Comparison of ENCODE assay signal across 8 mouse cellular contexts in the genomic region with DNA sequence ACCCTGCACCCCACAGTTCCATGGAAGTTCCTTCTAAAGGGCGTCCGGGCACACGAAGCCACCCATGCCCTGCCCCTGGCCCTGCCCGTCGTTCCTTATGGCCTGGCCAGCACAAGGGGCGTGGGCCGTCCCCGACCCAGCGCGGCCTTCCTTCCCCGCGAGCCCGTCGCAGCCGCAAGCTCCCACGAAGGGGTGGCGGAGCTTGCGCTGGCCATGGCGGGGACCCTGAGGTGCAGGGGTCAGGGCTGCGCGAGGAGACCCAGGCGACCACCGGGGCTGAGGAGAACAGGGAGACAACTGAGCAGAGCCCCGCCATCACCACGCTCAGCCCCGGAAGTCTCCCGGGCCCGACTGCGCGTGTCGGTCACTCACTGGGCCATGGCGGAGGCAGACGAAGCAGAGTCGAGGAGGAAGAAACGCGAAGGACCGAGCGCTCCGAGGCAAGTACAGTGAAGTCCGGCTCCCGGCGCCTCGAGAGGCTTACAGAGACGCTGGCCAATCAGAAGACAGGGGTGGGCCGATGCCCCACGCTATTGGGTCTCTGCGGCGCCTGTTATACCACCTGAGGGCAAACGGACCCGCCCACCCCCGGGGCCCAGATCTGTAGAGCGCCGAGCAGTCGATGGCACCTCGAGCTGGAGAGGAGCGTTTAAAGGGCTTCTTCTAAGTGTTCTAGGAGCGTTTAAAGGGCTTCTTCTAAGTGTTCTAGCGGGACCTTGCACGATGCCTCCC. TPM values are rescaled to one million over a fixed set of nuclear protein-coding genes. Genes with fewer than 3 reads are reported as not detected.
A peak's percentile ranks its signal among the peaks of the same experiment; 100 is the strongest.
DNase-seq lines count a peak whose midpoint lies in the region; ATAC-seq and TF ChIP-seq lines count a peak whose summit lies in the region.

A gene (minus strand): TSS at position 557 of the 732 bp plus-strand sequence.

- peak; percentile 97 for DNase-seq in 3T3-L1 (ENCODE audit: low read depth, low spot score)
- peak; percentile 88 to 91 for DNase-seq in adrenal gland, postnatal 4 days (ENCODE audit: low spot score in 2 of 2)
- peak; percentile 99 for DNase-seq in embryonic facial prominence, embryonic 14.5 days (ENCODE audit: low spot score)
- peak; percentile 97 for DNase-seq in heart, adult 8-10 months (ENCODE audit: low spot score)
- DNase-seq in kidney, adult 9 months = peak; percentile 98
- peak; percentile 98 for DNase-seq in limb, embryonic 14.5 days (ENCODE audit: low spot score)
- DNase-seq in midbrain, postnatal 0 days (ENCODE audit: low spot score) = peak; percentile 98
- DNase-seq in spleen, postnatal 14 days (ENCODE audit: low spot score in 2 of 2) = peak; percentile 90 to 91

- TF ChIP-seq CTCF in midbrain, postnatal 0 days (IDR thresholded peaks at IDR 0.05) = no peak

- peaks cover 32% of the 10 kb centered on the region for H3K36me3 ChIP-seq in embryonic facial prominence, embryonic 14.5 days (ENCODE audit: control insufficient read depth, insufficient read depth, low read length)
- peaks cover 23% of the 10 kb centered on the region for H3K36me3 ChIP-seq in limb, embryonic 14.5 days (ENCODE audit: control insufficient read depth, insufficient read depth, low read length)
- peaks cover 4% of the 10 kb centered on the region; the same call in 1 of the 2 replicates for H3K36me3 ChIP-seq in midbrain, postnatal 0 days (ENCODE audit: insufficient read depth, low read length)

- H3K9ac ChIP-seq in embryonic facial prominence, embryonic 14.5 days (ENCODE audit: low read depth, low read length) = peak within 1 kb of the TSS; percentile 85
- H3K9ac ChIP-seq in limb, embryonic 14.5 days (ENCODE audit: low read depth, low read length, severe bottlenecking) = peak within 1 kb of the TSS; percentile 81
- peak within 1 kb of the TSS; percentile 75 for H3K9ac ChIP-seq in midbrain, postnatal 0 days (replicated peaks; ENCODE audit: low read length, poor library complexity, severe bottlenecking)

- H3K27me3 ChIP-seq in embryonic facial prominence, embryonic 14.5 days (replicated peaks; ENCODE audit: control insufficient read depth, insufficient read depth, low read length) = no peaks in the 10 kb centered on the region
- H3K27me3 ChIP-seq in limb, embryonic 14.5 days (ENCODE audit: control insufficient read depth, insufficient read depth, low read length) = no peaks in the 10 kb centered on the region
- no peaks in the 10 kb centered on the region for H3K27me3 ChIP-seq in midbrain, postnatal 0 days (ENCODE audit: insufficient read depth, low read length)

- peak within 1 kb of the TSS; percentile 80 for H3K27ac ChIP-seq in embryonic facial prominence, embryonic 14.5 days (replicated peaks; ENCODE audit: low read depth, low read length)
- H3K27ac ChIP-seq in limb, embryonic 14.5 days (replicated peaks; ENCODE audit: low read depth, low read length) = peak within 1 kb of the TSS; percentile 77
- H3K27ac ChIP-seq in midbrain, postnatal 0 days (ENCODE audit: low read depth, low read length) = peak within 1 kb of the TSS; percentile 60

- H3K4me3 ChIP-seq in embryonic facial prominence, embryonic 14.5 days (ENCODE audit: low read depth, low read length) = peak within 1 kb of the TSS; percentile 88
- peak within 1 kb of the TSS; percentile 75 for H3K4me3 ChIP-seq in limb, embryonic 14.5 days (replicated peaks; ENCODE audit: low read length)
- peak within 1 kb of the TSS; percentile 78 for H3K4me3 ChIP-seq in midbrain, postnatal 0 days (ENCODE audit: low read depth, low read length)

- TF ChIP-seq POLR2A in limb, embryonic 14.5 days (IDR thresholded peaks at IDR 0.05; ENCODE audit: borderline replicate concordance, extremely low read depth, insufficient read depth, insufficient read length) = peak; percentile 59; the same call in 1 of the 2 replicates

- peak within 1 kb of the TSS; percentile 73 for H3K4me2 ChIP-seq in embryonic facial prominence, embryonic 14.5 days (ENCODE audit: low read depth, low read length)
- H3K4me2 ChIP-seq in limb, embryonic 14.5 days (replicated peaks; ENCODE audit: low read depth, low read length, severe bottlenecking) = peak within 1 kb of the TSS; percentile 81
- peak within 1 kb of the TSS; percentile 72 for H3K4me2 ChIP-seq in midbrain, postnatal 0 days (ENCODE audit: low read depth, low read length, poor library complexity, severe bottlenecking)

- peak; percentile 99 for ATAC-seq in embryonic facial prominence, embryonic 14.5 days (ENCODE audit: low read depth)
- ATAC-seq in limb, embryonic 14.5 days (ENCODE audit: low FRiP score, low read depth) = peak; percentile 99
- peak; percentile 99 for ATAC-seq in midbrain, postnatal 0 days (ENCODE audit: low FRiP score)

- WGBS in embryonic facial prominence, embryonic 14.5 days = 0% methylated on average over 27 of the region's 59 CpGs
- WGBS in limb, embryonic 14.5 days = 4% methylated on average over 41 of the region's 59 CpGs
- WGBS in midbrain, postnatal 0 days = under 1% methylated on average over 59 of the region's 59 CpGs

- H3K9me3 ChIP-seq in embryonic facial prominence, embryonic 14.5 days (ENCODE audit: control insufficient read depth, low read length) = no peaks in the 10 kb centered on the region
- no peaks in the 10 kb centered on the region for H3K9me3 ChIP-seq in limb, embryonic 14.5 days (ENCODE audit: control insufficient read depth, low read length)
- H3K9me3 ChIP-seq in midbrain, postnatal 0 days (ENCODE audit: low read length) = no peaks in the 10 kb centered on the region

- no peaks in the 10 kb centered on the region for H3K4me1 ChIP-seq in embryonic facial prominence, embryonic 14.5 days (ENCODE audit: control insufficient read depth, insufficient read depth, low read length)
- H3K4me1 ChIP-seq in limb, embryonic 14.5 days (ENCODE audit: control insufficient read depth, insufficient read depth, low read length) = peaks cover 5% of the 10 kb centered on the region; the same call in 1 of the 2 replicates
- H3K4me1 ChIP-seq in midbrain, postnatal 0 days (ENCODE audit: insufficient read depth, low read length) = no peaks in the 10 kb centered on the region

RNA-seq across cellular contexts. Expression of the gene that starts here (rescaled TPM):
- 100 to 1,000 TPM; 191 to 193 TPM for total RNA-seq in adrenal gland, postnatal 4 days (2021)
- 43.3 and 43.7 TPM in 2 replicates for polyA plus RNA-seq in embryonic facial prominence, embryonic 14.5 days (2014; fragmentation: Nextera tagmentation; extraction: Ambion mirVana)
- 10 to 100 TPM; 37.5 to 47.2 (median 42.3) TPM for total RNA-seq in heart, adult 8-10 months (2022)
- polyA plus RNA-seq in limb, embryonic 14.5 days (2012; rRNA removed) = 99.0 and 109 TPM in 2 replicates
- polyA plus RNA-seq in limb, embryonic 14.5 days (2014; fragmentation: Nextera tagmentation; extraction: Ambion mirVana) = 41.2 and 41.9 TPM in 2 replicates
- total RNA-seq in midbrain, postnatal 0 days (2014; rRNA removed) = 33.0 and 41.9 TPM in 2 replicates
- polyA plus RNA-seq in midbrain, postnatal 0 days (2015; fragmentation: Nextera tagmentation; extraction: Ambion mirVana) = 92.5 and 102 TPM in 2 replicates

Comparison
In these comparisons a context has a peak if more than half of its experiments do, and no peak if none do; other contexts are left out.
1. Peak in every context shown above with its lines: DNase-seq, ATAC-seq, H3K4me3 ChIP-seq and H3K27ac ChIP-seq.